In genomic region chr16:17292751-17293150, GRCm38 (mm10) we compare ENCODE assay signal across 9 mouse cellular contexts. TPM values are rescaled to one million over a fixed set of nuclear protein-coding genes. Genes with fewer than 3 reads are reported as not detected.
DNase-seq lines count a peak whose midpoint lies in the region; TF ChIP-seq lines count a peak whose summit lies in the region.
"Had no signal": no experiment of that assay in that cellular context is flagged by ENCODE, and none has a peak within 500 bp of the region (broad histone marks: within the 10 kb centered on the region; RNA-seq: fewer than 3 reads in every experiment).

No protein-coding gene starts in this region.

- H3K4me1 ChIP-seq in lung, adult 2 months (ENCODE audit: control insufficient read depth, insufficient read depth, low read length): no peaks in the 10 kb centered on the region
- H3K4me1 ChIP-seq: hindbrain, embryonic 15.5 days had no signal

- no peak for TF ChIP-seq POLR2A in lung, adult 2 months (IDR thresholded peaks at IDR 0.05; ENCODE audit: borderline replicate concordance, extremely low read depth, low read depth, low read length)

- TF ChIP-seq CTCF in lung, adult 2 months (IDR thresholded peaks at IDR 0.05; ENCODE audit: insufficient read depth, low read length): peak; percentile 93

- no peak overlapping the region for H3K4me3 ChIP-seq in lung, adult 2 months (replicated peaks; ENCODE audit: extremely low read depth, low read depth, low read length)
- H3K4me3 ChIP-seq: hindbrain, embryonic 15.5 days had no signal

- DNase-seq in right cerebral cortex, postnatal 14 days: peak; percentile 72
- DNase-seq in right cerebral cortex, postnatal 25 days: no peak
- DNase-seq in adrenal gland, postnatal 10 days: peak; percentile 85
- DNase-seq in embryo, embryonic 10.5 days (ENCODE audit: low spot score): peak; percentile 85
- DNase-seq in hindlimb bud, embryonic 11.5 days (ENCODE audit: extremely low spot score, low read depth, low spot score): peak; percentile 47
- DNase-seq in lung, adult 2 months: peak; percentile 74
- peak; percentile 47 for DNase-seq in retina, postnatal 7 days (ENCODE audit: low read depth, low spot score)
- DNase-seq in urinary bladder, postnatal 4 days (ENCODE audit: low spot score in 2 of 2): peak; percentile 53 to 79

- 2% methylated on average over 2 of the region's 2 CpGs for WGBS in lung, adult 2 months

RNA-seq across cellular contexts. Expression of gene Tmem191c, which starts 16.9 kb away (rescaled TPM):
- 10 to 100 TPM in 1 of 2 experiments, 1 to 10 TPM in 1; 6.2 to 11.9 TPM for total RNA-seq in adrenal gland, postnatal 10 days (2021)
- polyA plus RNA-seq in lung, adult 2 months (2012; rRNA removed): 7.0 and 8.6 TPM in 2 replicates

RNA-seq across cellular contexts. Expression of gene Serpind1, which starts 38.4 kb away (rescaled TPM):
- total RNA-seq in adrenal gland, postnatal 10 days (2021): 100 to 1,000 TPM in 1 of 2 experiments, 10 to 100 TPM in 1; 50.5 to 111 TPM
- polyA plus RNA-seq in lung, adult 2 months (2012; rRNA removed): 0.93 and 1.7 TPM in 2 replicates

RNA-seq across cellular contexts. Expression of gene Hic2, which starts 59.4 kb away (rescaled TPM):
- 1 to 10 TPM; 3.2 to 3.3 TPM for total RNA-seq in adrenal gland, postnatal 10 days (2021)
- polyA plus RNA-seq in lung, adult 2 months (2012; rRNA removed): 2.0 and 2.2 TPM in 2 replicates
